Mouse (Mus musculus) testis, adult 2 months (tissue): ENCODE measurements around the gene Gm14226. TPM values are rescaled to one million over a fixed set of nuclear protein-coding genes. Genes with fewer than 3 reads are reported as not detected.
A peak's percentile ranks its signal among the peaks of the same experiment; 100 is the strongest.

Experiments
- H3K27ac ChIP-seq: fragments of 200-500 bp; 2 replicates; pipeline ENCODE4 v1.5.1; 2012; ENCODE audit warnings: low read depth, low read length; ENCODE audit not compliant: control insufficient read depth, insufficient read depth
- H3K27me3 ChIP-seq: fragments of 200-500 bp; 2 replicates; pipeline ENCODE4 v1.6.1; 2012; ENCODE audit warnings: mild to moderate bottlenecking, low read length, moderate library complexity; ENCODE audit not compliant: control insufficient read depth, insufficient read depth
- H3K36me3 ChIP-seq: fragments of 200-500 bp; 2 replicates; pipeline ENCODE4 v1.6.1; 2012; ENCODE audit warnings: mild to moderate bottlenecking, low read length; ENCODE audit not compliant: control insufficient read depth, insufficient read depth
- H3K4me1 ChIP-seq: fragments of 200-500 bp; 2 replicates; pipeline ENCODE4 v1.6.1; 2012; ENCODE audit warnings: low read length; ENCODE audit not compliant: control insufficient read depth, insufficient read depth
- H3K4me3 ChIP-seq: fragments of 200-500 bp; 2 replicates; pipeline ENCODE4 v1.5.1; 2012; ENCODE audit warnings: low read depth, mild to moderate bottlenecking, low read length, moderate library complexity, mixed read lengths; ENCODE audit not compliant: control insufficient read depth
- CTCF ChIP-seq: fragments of 200-500 bp; IDR thresholded peaks from 2 replicates; pipeline ENCODE4 v1.5.1; 2012; ENCODE audit warnings: low read depth, mild to moderate bottlenecking, inconsistent platforms, low read length, moderate library complexity; ENCODE audit not compliant: control insufficient read depth, insufficient read depth, insufficient replicate concordance
- POLR2A ChIP-seq: fragments of 200-500 bp; IDR thresholded peaks from 2 replicates; pipeline ENCODE4 v1.6.1; 2012; ENCODE audit warnings: low read depth, mild to moderate bottlenecking, inconsistent platforms, low read length, moderate library complexity; ENCODE audit not compliant: control insufficient read depth
- polyA plus RNA-seq: library from polyadenylated mRNA; depleted of rRNA; stranded (reverse); fragments of >200 nt; gene quantifications from 2 replicates; pipeline ENCODE4 v1.2.3, GENCODE M21; 2012

Gene Gm14226
- polyA plus RNA-seq, 1 experiment: 58.7 TPM

DNA sequence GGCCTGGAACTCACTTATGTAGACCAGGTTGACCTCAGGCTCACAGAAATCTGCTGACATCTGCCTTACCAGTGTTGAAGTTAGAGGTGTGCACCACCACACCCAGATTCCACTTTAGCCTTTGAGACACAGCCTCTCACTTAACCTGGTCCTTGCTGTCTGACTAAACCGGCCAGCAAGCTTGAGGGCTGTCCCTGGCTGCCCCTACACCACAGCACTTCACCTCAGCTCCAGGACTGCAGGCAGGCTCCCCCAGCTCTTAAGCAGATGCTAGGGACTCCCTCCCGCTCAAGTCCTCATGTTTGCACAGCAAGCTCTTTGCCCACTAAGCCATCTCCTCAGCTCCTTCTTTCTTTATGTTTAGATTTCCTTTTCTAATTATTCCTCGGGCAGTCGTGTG lies 21.9 kb downstream of the Gm14226 start:
- no peaks in the 10 kb centered on the region for H3K27me3 ChIP-seq
- H3K4me3 ChIP-seq: no peak overlapping the region
- no peaks in the 10 kb centered on the region for H3K4me1 ChIP-seq
- H3K36me3 ChIP-seq: no peaks in the 10 kb centered on the region
- no peak for TF ChIP-seq CTCF
- TF ChIP-seq POLR2A: no peak
- no peak overlapping the region for H3K27ac ChIP-seq

DNA sequence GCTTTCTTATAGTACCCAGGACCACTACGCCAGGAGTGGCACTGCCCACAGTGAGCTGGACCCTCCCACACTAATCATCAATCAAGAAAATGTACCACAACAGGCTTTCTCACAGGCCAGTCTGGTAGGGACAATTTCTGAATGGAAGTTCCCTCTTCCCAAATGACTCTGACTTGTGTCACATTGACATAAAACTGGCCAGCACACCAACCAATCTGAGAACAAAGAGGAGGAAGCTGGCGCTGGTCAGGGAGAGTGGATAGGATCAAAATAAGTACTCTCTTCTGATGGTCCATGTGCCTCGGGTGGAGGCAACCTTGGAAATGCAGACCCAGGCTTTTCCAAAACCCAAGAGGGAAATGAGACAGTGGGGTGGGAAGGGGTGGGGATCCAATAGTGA lies 26.5 kb downstream of the Gm14226 start:
- no peaks in the 10 kb centered on the region for H3K27me3 ChIP-seq
- no peak overlapping the region for H3K27ac ChIP-seq
- H3K36me3 ChIP-seq: no peaks in the 10 kb centered on the region
- no peak overlapping the region for H3K4me3 ChIP-seq
- H3K4me1 ChIP-seq: no peaks in the 10 kb centered on the region
- TF ChIP-seq CTCF: no peak
- TF ChIP-seq POLR2A: no peak

DNA sequence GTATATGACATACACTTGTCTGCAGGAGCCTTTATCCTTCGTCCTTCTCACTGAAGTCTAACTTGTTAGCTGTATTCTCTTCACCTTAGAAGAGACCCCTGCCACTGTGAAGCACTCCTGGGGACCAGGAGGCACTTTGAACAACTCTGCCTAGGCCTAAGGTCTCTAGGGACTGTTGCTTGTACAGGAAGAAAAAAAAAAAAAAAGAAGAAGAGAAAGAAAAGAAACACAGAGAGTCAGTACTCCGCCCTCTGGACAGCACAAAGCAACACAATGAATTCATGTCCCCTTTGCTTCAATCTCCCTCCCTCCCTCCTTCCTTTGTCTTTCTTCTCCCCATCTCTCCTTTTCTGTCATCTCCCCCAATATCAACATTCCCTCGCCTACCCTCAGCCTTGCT lies 27.0 kb downstream of the Gm14226 start:
- TF ChIP-seq CTCF (no peak), POLR2A (no peak)
- Histone ChIP-seq H3K4me1 (peaks cover 2% of the 10 kb centered on the region; the same call in 1 of the 2 replicates), H3K27me3 (no peaks in the 10 kb centered on the region), H3K27ac (no peak overlapping the region), H3K36me3 (no peaks in the 10 kb centered on the region), H3K4me3 (no peak overlapping the region)

- no peak for TF ChIP-seq POLR2A
- no peak for TF ChIP-seq CTCF
- H3K27ac ChIP-seq: no peak overlapping the region
- H3K27me3 ChIP-seq: no peaks in the 10 kb centered on the region
- no peaks in the 10 kb centered on the region for H3K36me3 ChIP-seq
- H3K4me1 ChIP-seq: peaks cover 13% of the 10 kb centered on the region
- H3K4me3 ChIP-seq: no peak overlapping the region
Measured at GRCm38 (mm10) chr2:155046803-155047202, 28.7 kb downstream of the Gm14226 start.

DNA sequence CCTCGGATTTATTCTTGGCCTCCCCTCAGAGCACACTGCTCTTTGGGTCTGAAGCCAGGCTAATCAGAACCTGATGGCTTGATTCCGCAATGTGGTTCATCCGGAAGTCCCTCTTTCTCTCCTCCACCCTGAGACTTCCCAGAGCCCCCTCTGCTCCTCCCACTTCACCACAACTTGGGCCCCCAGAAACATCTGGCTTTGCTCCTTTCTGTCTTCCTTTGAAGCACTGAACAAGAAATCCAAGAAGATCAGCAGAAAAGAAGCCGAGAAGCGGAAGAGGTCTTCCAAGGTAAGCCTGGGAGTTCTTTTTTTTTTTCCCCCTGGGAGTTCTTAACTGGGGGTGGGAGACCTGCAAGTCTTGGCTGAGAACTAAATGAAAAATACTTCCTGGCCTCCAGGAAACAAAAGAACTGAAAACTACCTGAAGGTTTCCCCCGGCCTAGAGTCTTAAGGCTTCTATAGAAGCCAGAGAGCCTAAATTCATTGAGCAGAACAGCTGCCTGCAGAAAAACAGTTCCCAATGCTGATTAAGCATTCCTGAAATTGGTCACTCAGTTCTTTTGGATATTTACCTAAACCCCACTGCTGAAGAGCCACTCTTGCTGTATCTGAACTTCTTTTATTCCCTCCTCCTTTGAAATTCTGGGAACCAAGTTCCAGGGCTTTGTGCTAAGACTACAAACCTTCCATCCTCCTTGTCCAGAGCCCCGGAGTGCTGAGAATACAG lies 29.5 kb downstream of the Gm14226 start:
- Histone ChIP-seq H3K27ac (no peak overlapping the region), H3K4me3 (no peak overlapping the region), H3K4me1 (peaks cover 15% of the 10 kb centered on the region), H3K36me3 (no peaks in the 10 kb centered on the region), H3K27me3 (no peaks in the 10 kb centered on the region)
- TF ChIP-seq CTCF (no peak), POLR2A (no peak)

DNA sequence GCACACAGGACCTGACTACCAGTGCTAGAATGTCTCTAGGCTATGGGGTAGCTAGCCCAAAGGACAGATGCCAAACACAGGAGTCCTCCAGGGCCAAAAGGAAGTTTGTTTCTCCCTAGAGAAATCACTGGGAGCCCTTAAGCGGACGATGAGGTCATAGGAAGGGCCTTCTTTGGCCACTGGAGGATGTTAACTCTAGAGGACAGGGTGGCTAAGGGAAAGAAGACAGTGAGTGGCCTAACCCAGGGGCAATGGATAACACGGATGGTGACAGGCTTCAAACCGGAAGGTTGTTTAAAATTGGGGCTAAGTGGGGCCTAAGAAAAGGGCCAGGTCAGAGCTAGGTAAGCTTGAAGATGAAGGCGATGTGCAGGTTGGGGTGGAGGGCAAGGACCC lies 32.0 kb downstream of the Gm14226 start:
- no peak for TF ChIP-seq CTCF
- TF ChIP-seq POLR2A: no peak

GRCm38 (mm10) chr2:155050504-155051236 lies 32.6 kb downstream of the Gm14226 start:
- H3K4me3 ChIP-seq: peak overlapping the region; percentile 94
- peaks cover 15% of the 10 kb centered on the region for H3K4me1 ChIP-seq
- TF ChIP-seq CTCF (no peak), POLR2A (peak; percentile 99)
- no peaks in the 10 kb centered on the region for H3K36me3 ChIP-seq
- peak overlapping the region; percentile 85 for H3K27ac ChIP-seq
- H3K27me3 ChIP-seq: no peaks in the 10 kb centered on the region

More for the DNA sequence above, 32.0 kb downstream of the Gm14226 start:
- Histone ChIP-seq H3K4me1 (peaks cover 15% of the 10 kb centered on the region), H3K27ac (peak overlapping the region; percentile 82), H3K4me3 (peak overlapping the region; percentile 94), H3K27me3 (no peaks in the 10 kb centered on the region), H3K36me3 (no peaks in the 10 kb centered on the region)
